Mouse (Mus musculus) embryo, embryonic 10 days (tissue): ENCODE measurements around the gene Ifi208.
A peak's percentile ranks its signal among the peaks of the same experiment; 100 is the strongest.
"Not testable (repeated sequence)": the region's sequence is repeated elsewhere in the genome, so short reads cannot be mapped to it uniquely, and the experiment has no call there.

ENCODE experiments used
- DNase-seq: peaks from one replicate; pipeline ENCODE4 v3.0.0-alpha.2; 2015; ENCODE audit warnings: low spot score

The Ifi208 gene

DNA sequence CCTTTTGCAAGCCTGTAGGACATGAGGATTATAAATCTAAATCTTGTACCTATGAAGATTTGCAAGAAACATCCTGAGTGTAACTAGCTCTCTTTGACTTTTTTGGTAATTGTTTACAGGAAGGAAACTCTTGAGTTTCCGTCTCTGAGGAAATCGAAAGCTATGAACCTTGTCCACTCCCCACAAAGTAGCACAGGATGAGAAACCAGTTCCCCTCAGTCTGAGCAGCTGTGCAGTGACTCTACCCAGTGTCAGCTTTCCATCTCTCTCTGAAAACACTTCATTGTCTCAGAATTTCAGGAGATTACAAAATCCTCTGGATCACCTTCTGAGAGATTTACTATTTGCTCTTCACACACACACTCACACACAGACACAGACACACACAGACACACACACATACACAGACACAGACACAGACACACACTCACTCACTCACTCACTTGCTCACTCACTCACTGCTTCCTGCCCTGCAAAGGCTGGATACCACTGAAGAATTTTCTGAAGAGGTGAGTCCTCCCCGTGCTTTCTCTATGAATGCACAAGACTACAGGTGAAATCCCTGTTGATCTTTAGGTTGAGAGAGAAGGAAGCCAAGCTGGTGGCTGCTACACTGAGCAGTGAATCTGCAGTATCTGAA lies at the start of gene Ifi208:
Gene Ifi208 (plus strand): TSS at position 218 of the 640 bp plus-strand sequence.
- not testable (repeated sequence) for DNase-seq

DNA sequence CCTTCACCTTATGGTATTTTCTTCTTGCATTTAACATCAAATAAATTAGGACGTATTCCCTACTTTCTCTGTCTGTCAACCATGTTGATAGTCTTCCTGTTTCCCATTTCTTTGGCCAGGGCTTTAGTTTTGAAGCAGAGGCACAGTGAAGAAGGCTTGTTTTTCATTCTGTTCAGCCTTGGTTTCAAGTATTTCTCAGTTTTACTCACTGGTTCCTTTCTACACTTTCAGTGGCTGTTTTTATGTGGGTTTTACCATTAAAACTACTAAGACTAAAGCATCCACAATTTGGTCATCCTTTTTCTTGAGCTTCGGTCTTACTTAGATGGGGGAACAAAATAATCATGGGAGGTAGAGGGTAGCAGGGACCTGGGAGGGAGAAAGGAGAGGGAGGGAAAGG lies 49.4 kb upstream of the Ifi208 start:
- DNase-seq, result no peak

GRCm38 (mm10) chr1:173626686-173627085 lies 46.8 kb upstream of the Ifi208 start:
- no peak for DNase-seq

GRCm38 (mm10) chr1:173630622-173631021 lies 42.9 kb upstream of the Ifi208 start, which contains the start of gene Ifi209:
Gene Ifi209, plus strand, starts transcription at chr1:173630917.
- not testable (repeated sequence) for DNase-seq

- DNase-seq, result no peak
These were observed 39.4 kb upstream of the Ifi208 start for GRCm38 (mm10) chr1:173633969-173634645.

DNA sequence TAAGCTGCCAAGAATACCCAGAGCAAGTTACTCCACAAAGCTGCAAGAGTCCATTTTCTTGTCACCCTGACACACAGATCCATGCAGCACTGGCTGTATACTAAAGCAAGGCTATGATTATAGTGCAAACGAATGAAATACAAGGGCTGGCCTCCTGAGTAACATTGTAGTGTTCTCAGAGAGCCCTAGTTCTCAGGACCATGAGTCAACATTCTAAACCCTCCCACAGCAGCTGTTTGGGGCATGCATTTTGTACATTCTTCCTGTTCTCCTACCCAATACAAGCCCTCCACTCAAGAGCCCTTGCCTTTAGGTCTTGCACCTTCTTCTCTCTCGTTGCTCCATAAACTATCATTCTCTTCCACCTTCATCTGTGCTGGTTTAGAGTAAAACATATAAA lies 28.1 kb upstream of the Ifi208 start:
- DNase-seq, result no peak

- no peak for DNase-seq
These were observed 15.5 kb upstream of the Ifi208 start for GRCm38 (mm10) chr1:173657973-173658372.

- DNase-seq, result not testable (repeated sequence)
These were observed 5.1 kb downstream of the Ifi208 start for GRCm38 (mm10) chr1:173678605-173679004.

DNA sequence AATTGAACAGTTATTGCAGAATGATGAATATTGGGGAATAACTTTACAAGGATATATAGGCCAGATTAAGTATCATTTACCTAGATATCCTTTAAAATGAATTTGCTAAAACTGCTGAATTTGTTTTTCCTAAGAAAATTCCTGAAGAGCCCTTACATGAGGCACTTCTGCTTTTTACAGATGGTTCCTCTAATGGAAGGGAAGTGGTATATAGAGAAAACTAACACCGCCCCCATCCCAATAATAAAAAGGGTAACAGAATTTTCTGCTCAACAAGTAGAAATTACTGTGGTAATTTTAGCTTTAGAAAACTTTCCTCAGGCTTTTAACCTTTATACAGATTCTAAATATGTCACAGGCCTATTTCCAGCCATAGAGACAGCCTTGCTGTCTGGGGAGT lies 20.8 kb downstream of the Ifi208 start:
- no peak for DNase-seq

GRCm38 (mm10) chr1:173733219-173733618 lies 59.7 kb downstream of the Ifi208 start:
- peak; percentile 41 for DNase-seq

DNA sequence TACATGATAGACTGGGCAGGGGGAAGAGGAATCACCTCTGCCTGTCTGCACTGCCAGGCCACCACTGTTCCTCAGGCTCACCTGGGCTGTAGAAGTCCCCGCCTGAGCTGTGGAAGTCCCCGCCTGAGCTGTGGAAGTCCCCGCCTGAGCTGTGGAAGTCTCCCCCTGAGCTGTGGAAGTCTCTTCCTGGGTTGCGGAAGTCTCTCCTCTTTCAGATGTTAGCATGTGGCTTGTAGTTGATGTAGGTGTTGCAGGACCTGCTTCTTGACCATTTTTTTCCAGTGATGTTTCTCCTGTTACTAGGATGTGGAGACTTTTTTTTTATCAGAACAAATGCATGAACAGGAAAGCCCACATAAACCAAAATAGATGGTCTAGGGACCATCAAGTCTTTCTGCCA lies 61.5 kb downstream of the Ifi208 start:
- DNase-seq, result not testable (repeated sequence)

DNA sequence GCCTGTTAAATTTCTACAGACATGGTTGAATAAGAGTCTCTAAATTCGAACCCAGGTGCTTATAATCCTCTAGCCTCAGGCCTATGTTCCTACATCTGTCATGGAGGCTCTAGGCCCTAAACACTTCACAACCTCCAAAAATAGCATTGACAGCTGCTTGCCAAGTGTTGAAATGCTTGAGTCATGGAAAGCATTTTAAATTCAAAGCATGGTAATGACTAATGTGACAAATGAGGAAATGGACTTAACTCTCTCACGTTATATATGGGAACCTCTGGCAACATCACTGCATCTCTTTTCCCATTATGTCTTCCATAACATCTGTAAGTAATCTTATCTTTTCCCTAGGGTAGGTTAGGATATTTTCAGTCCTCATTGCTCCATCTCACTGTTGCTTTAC lies 63.5 kb downstream of the Ifi208 start:
- no peak for DNase-seq

GRCm38 (mm10) chr1:173740537-173740936 lies 67.1 kb downstream of the Ifi208 start:
- DNase-seq, result no peak

DNA sequence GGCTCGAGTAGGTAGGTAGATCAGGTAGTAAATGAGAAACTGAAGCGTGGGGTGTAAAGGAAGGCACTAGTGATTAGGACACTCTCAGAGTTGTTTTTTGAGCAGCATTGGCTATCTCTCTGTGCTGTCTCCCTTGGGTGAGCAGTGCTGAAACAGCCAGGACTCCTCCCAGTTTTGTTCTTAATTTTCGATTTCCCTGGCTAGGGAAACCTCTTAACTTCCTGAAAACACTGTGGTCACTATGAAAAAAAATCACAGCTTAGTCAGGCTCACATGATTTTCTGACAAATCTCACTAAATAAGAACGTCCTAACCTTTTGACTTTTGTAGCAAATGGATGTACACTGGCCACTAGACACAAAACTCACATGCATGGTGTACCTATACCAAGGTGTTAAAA lies 68.2 kb downstream of the Ifi208 start, which contains the start of gene Ifi207:
Gene Ifi207 (minus strand): TSS at position 92 of the 400 bp plus-strand sequence.
- no peak for DNase-seq

DNA sequence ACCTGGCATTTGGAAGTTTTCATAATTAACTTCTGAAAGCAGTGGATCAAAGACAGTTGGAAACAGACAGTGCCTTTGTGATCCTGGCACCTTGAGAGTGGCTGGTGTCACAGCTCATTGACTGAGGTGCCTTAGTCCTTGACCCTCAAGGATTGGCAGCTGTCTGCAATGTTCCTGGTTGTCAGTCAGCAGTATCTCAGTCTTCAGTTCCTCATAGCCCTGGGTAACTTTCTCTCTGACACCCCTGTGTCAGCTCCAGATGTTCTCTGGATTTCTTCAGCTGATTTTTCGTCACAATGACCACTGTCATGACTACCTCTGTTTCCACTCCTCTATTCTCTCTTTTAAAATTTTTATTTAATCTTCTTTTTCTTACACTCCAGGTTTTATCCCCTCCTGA lies 68.8 kb downstream of the Ifi208 start:
- no peak for DNase-seq
